Mouse (Mus musculus) erythroblast, embryonic 14.5 days (primary cell): Measurements from ENCODE around the gene Gfy.

Experiments used
- GATA1 ChIP-seq: IDR thresholded peaks from 2 replicates; pipeline ENCODE4 v1.6.1; 2012; ENCODE audit warnings: low read length, inconsistent platforms, mixed read lengths
- TAL1 ChIP-seq: IDR thresholded peaks from 3 replicates; pipeline ENCODE4 v1.6.1; 2012; ENCODE audit warnings: low read length, inconsistent platforms, mixed read lengths

DNA sequence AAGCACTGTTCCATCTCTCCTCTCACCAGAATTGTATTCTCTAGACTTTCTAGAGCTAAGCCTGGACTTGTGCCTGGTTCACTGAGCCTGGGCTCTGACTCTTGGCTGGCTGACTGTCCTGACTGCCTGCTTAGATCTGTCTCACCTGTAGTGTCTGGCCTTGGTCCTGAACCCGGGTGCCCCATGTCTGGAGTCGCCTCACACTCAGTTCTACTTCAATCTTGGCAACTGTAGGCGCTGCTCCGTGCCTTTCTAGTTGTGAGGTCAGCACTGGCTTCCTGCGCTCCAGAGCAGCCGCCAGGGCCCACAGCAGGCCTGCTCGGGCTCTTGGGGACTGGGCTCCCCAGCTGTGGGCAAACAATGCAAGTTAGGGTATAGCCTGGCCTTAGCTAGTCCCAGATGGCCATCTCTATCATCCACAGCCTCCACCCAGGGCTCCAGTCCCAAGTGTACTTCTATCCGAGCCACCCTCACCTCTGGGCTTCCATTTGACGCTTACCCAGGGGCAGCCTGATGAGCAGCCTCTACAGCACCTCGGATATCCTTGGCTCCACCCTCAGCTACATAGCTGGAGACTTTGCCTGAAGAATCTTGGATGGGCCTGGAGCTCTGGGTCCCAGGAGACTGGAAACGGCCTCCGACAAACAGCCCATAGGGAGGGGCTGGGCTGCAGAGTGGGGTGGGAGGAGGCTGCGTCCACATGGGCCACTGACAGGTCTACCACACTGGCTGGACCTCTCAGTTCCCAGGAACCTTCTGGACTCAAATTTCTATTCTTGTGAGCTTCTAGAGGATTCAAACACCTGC is 34.8 kb downstream of the Gfy start:
- TF ChIP-seq GATA1 (no peak), TAL1 (no peak)
